Mouse (Mus musculus): Measurements from ENCODE around the gene Wwox.

- TF ChIP-seq CTCF (IDR thresholded peaks at IDR 0.05) (no peak), EP300 (IDR thresholded peaks at IDR 0.05) (peak; percentile 58)
These were observed 499.9 kb downstream of the Wwox start for GRCm38 (mm10) chr8:114939338-114939737.

Measured in lung, postnatal 0 days (tissue).